Mouse (Mus musculus): ENCODE measurements at regions not wholly inside any gene's neighbourhood (a gene's known extent, or its start where the extent isn't known, plus 50 kb on each side); places are given as distances from the start of the nearest gene placed in this dataset.

DNA sequence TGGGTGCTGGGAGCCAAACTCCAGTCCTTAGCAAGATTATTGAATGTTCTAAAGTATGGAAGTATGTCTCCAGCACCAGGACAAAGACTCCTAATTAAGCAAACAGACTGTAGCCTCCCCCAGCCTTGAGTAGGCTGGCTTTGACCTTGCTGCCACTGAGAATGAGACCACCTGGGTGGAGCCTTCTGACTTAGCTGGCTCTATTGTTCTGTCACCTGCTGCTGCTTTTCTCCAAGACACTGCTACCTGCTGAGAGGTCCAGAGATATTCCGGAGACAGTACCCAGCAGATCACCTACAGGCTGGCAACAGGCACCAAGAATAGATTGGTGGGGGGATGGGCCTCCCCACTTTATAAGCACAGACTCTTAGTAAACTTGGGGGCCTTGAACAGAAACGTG, 247.5 kb upstream of the Pabpc6 start:
- TF ChIP-seq POLR2A (IDR thresholded peaks at IDR 0.05; ENCODE audit: borderline replicate concordance, extremely low read depth, insufficient read depth, insufficient read length, poor library complexity, severe bottlenecking) = no peak
- no peak for TF ChIP-seq CTCF (IDR thresholded peaks at IDR 0.05; ENCODE audit: borderline replicate concordance, extremely low read depth, insufficient read depth, insufficient read length)
